13 mouse cellular contexts compared by ENCODE assay signal in the genomic region with DNA sequence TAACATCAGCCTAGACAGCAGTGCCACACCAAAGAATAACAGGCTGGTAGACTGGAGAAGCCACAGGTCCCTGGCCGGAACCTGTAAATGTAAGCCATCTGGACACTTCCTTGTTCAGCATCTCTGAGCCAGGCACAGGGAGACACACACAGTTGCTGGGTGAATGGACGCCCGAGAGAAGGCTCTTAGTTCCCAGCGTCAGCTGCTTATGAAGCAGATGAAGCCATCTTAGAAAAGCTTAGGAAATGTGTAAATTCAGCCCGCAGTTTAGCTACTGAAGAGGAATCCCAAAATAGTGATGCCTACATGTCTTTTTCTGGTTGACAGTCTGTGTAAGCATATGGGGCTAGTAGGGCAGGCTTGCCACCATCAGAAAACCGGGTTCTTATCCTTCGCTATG.
"Had no signal": no experiment of that assay in that cellular context is flagged by ENCODE, and none has a peak within 500 bp of the region (broad histone marks: within the 10 kb centered on the region; RNA-seq: fewer than 3 reads in every experiment).

No protein-coding gene starts in this region.

- H3K4me3 ChIP-seq: liver, embryonic 13.5 days had no signal

- H3K27me3 ChIP-seq: liver, embryonic 13.5 days had no signal

- ATAC-seq: intestine, embryonic 16.5 days had no signal

- H3K4me1 ChIP-seq: liver, embryonic 13.5 days had no signal

- H3K9ac ChIP-seq: liver, embryonic 13.5 days had no signal

- DNase-seq: kidney, adult 18-20 months; kidney, adult 9 months; kidney, postnatal 14 days; kidney, postnatal 4 days; liver, embryonic 13.5 days; lung, adult 2 months; lung, postnatal 14 days; lung, postnatal 4 days; midbrain, embryonic 14.5 days; thymus, postnatal 36 days had no signal

- H3K4me2 ChIP-seq: liver, embryonic 13.5 days; midbrain, embryonic 11.5 days had no signal

- H3K36me3 ChIP-seq: liver, embryonic 13.5 days had no signal

- H3K27ac ChIP-seq: liver, embryonic 13.5 days; stomach, postnatal 0 days had no signal
